Mouse (Mus musculus): Measurements from ENCODE around the gene Pbx1.

GRCm38 (mm10) chr1:168243759-168244158 is 188.3 kb downstream of the Pbx1 start:
- TF ChIP-seq TAL1 (IDR thresholded peaks at IDR 0.05; ENCODE audit: low read length) (no peak), GATA1 (IDR thresholded peaks at IDR 0.05; ENCODE audit: low read length) (no peak)
